Mouse (Mus musculus) hindbrain, embryonic 11.5 days (tissue): Measurements from ENCODE around the gene Gramd1c. TPM values are rescaled to one million over a fixed set of nuclear protein-coding genes. Genes with fewer than 3 reads are reported as not detected.

Experiments
- ATAC-seq: fragments of 200-750 bp; cut with Nextera tagmentation; 2 replicates; pipeline ENCODE4 v1.8.0; 2017; ENCODE audit warnings: mild to moderate bottlenecking, moderate TSS enrichment, moderate library complexity; ENCODE audit not compliant: low FRiP score
- DNase-seq: peaks from one replicate; pipeline ENCODE4 v3.0.0-alpha.2; 2015; ENCODE audit warnings: low spot score
- H3K27ac ChIP-seq: fragments of 300-500 bp; sonication (generic); 2 replicates; pipeline ENCODE4 v1.5.1; 2014; ENCODE audit warnings: mild to moderate bottlenecking, low read depth, low read length
- H3K27me3 ChIP-seq: fragments of 300-500 bp; sonication (generic); 2 replicates; pipeline ENCODE4 v1.6.1; 2014; ENCODE audit warnings: mild to moderate bottlenecking, low read length, moderate library complexity, mixed read lengths; ENCODE audit not compliant: control insufficient read depth, insufficient read depth
- H3K36me3 ChIP-seq: fragments of 300-500 bp; sonication (generic); 2 replicates; pipeline ENCODE4 v1.6.1; 2014; ENCODE audit warnings: mild to moderate bottlenecking, low read length, moderate library complexity, mixed read lengths; ENCODE audit not compliant: control insufficient read depth, insufficient read depth
- H3K4me1 ChIP-seq: fragments of 300-500 bp; sonication (generic); replicated peaks from 2 replicates; pipeline ENCODE4 v1.6.1; 2014; ENCODE audit warnings: low read length, mixed read lengths; ENCODE audit not compliant: control insufficient read depth, insufficient read depth
- H3K4me2 ChIP-seq: fragments of 300-500 bp; sonication (generic); replicated peaks from 2 replicates; pipeline ENCODE4 v1.6.1; 2014; ENCODE audit warnings: mild to moderate bottlenecking, low read depth, low read length
- H3K4me3 ChIP-seq: fragments of 300-500 bp; sonication (generic); 2 replicates; pipeline ENCODE4 v1.5.1; 2014; ENCODE audit warnings: low read depth, low read length
- H3K9ac ChIP-seq: fragments of 300-500 bp; sonication (generic); 2 replicates; pipeline ENCODE4 v1.6.1; 2014; ENCODE audit warnings: low read depth, low read length
- H3K9me3 ChIP-seq: fragments of 300-500 bp; sonication (generic); 2 replicates; pipeline ENCODE4 v1.6.1; 2016; ENCODE audit warnings: low read length; ENCODE audit not compliant: control insufficient read depth
- WGBS: fragments of 180-500 bp; shearing (Covaris S2); extraction: QIAGEN DNeasy Blood & Tissue Kit; methylation state at CpG from one replicate; pipeline ENCODE4 v1.1.7; 2014; 5-methylcytosine and 5-hydroxymethylcytosine counted together
- polyA plus RNA-seq: library from polyadenylated mRNA; unstranded; fragments of >200 nt; fragmentation: Nextera tagmentation; extraction: Ambion mirVana; gene quantifications from 2 replicates; pipeline ENCODE4 v1.2.1, GENCODE M21; 2014

Gramd1c gene
- polyA plus RNA-seq, 1 experiment from 2014 or later, result 4.3 TPM

- H3K4me2 ChIP-seq, result no peak overlapping the region
- no peak for ATAC-seq
- H3K4me3 ChIP-seq, result no peak overlapping the region
- no peaks in the 10 kb centered on the region for H3K27me3 ChIP-seq
- no peak overlapping the region for H3K27ac ChIP-seq
- no peaks in the 10 kb centered on the region for H3K9me3 ChIP-seq
- no peaks in the 10 kb centered on the region for H3K36me3 ChIP-seq
- DNase-seq, result no peak
- no peaks in the 10 kb centered on the region for H3K4me1 ChIP-seq
- WGBS, result 88% methylated on average over 4 of the region's 4 CpGs
- H3K9ac ChIP-seq, result no peak overlapping the region
Measured at GRCm38 (mm10) chr16:43958038-43958437, 105.1 kb downstream of the Gramd1c start.

- Histone ChIP-seq H3K4me1 (no peaks in the 10 kb centered on the region), H3K36me3 (no peaks in the 10 kb centered on the region), H3K4me3 (no peak overlapping the region), H3K27me3 (no peaks in the 10 kb centered on the region), H3K4me2 (no peak overlapping the region), H3K9ac (no peak overlapping the region), H3K27ac (no peak overlapping the region), H3K9me3 (no peaks in the 10 kb centered on the region)
- ATAC-seq (no peak), DNase-seq (no peak)
- WGBS, result 84% methylated on average over 6 of the region's 6 CpGs
Measured at GRCm38 (mm10) chr16:43954913-43955312, 108.2 kb downstream of the Gramd1c start.

- no peaks in the 10 kb centered on the region for H3K4me1 ChIP-seq
- 81% methylated on average over 4 of the region's 4 CpGs for WGBS
Measured at GRCm38 (mm10) chr16:43951591-43951990, 111.6 kb downstream of the Gramd1c start.

GRCm38 (mm10) chr16:43945869-43946268 is 117.3 kb downstream of the Gramd1c start:
- Histone ChIP-seq H3K36me3 (no peaks in the 10 kb centered on the region), H3K4me2 (no peak overlapping the region), H3K9me3 (no peaks in the 10 kb centered on the region), H3K4me3 (no peak overlapping the region), H3K27me3 (no peaks in the 10 kb centered on the region), H3K27ac (no peak overlapping the region), H3K4me1 (no peaks in the 10 kb centered on the region), H3K9ac (no peak overlapping the region)
- WGBS, result 77% methylated on average over 3 of the region's 3 CpGs
- DNase-seq (no peak), ATAC-seq (no peak)

More at GRCm38 (mm10) chr16:43951591-43951990, 111.6 kb downstream of the Gramd1c start:
- no peak overlapping the region for H3K4me3 ChIP-seq
- no peak overlapping the region for H3K27ac ChIP-seq
- H3K9me3 ChIP-seq, result no peaks in the 10 kb centered on the region
- no peak for DNase-seq
- no peak for ATAC-seq
- no peak overlapping the region for H3K4me2 ChIP-seq
- H3K9ac ChIP-seq, result no peak overlapping the region
- no peaks in the 10 kb centered on the region for H3K36me3 ChIP-seq
- no peaks in the 10 kb centered on the region for H3K27me3 ChIP-seq

- DNase-seq, result no peak
- no peaks in the 10 kb centered on the region for H3K36me3 ChIP-seq
- no peak overlapping the region for H3K4me2 ChIP-seq
- WGBS, result 91% methylated on average over 3 of the region's 3 CpGs
- ATAC-seq, result no peak
- no peak overlapping the region for H3K9ac ChIP-seq
- H3K4me1 ChIP-seq, result no peaks in the 10 kb centered on the region
- no peaks in the 10 kb centered on the region for H3K27me3 ChIP-seq
- no peak overlapping the region for H3K27ac ChIP-seq
- no peaks in the 10 kb centered on the region for H3K9me3 ChIP-seq
- no peak overlapping the region for H3K4me3 ChIP-seq
Measured at GRCm38 (mm10) chr16:43945351-43945750, 117.8 kb downstream of the Gramd1c start.

- ATAC-seq (no peak), DNase-seq (no peak)
- WGBS, result 90% methylated on average over 4 of the region's 4 CpGs
- Histone ChIP-seq H3K27me3 (no peaks in the 10 kb centered on the region), H3K9me3 (no peaks in the 10 kb centered on the region), H3K9ac (no peak overlapping the region), H3K27ac (no peak overlapping the region), H3K36me3 (no peaks in the 10 kb centered on the region), H3K4me2 (no peak overlapping the region), H3K4me1 (no peaks in the 10 kb centered on the region), H3K4me3 (no peak overlapping the region)
Measured at GRCm38 (mm10) chr16:43940846-43941245, 122.3 kb downstream of the Gramd1c start.

GRCm38 (mm10) chr16:43935892-43936291 is 127.3 kb downstream of the Gramd1c start:
- ATAC-seq (no peak), DNase-seq (no peak)
- Histone ChIP-seq H3K4me2 (no peak overlapping the region), H3K9me3 (no peaks in the 10 kb centered on the region), H3K9ac (no peak overlapping the region), H3K27ac (no peak overlapping the region), H3K4me3 (no peak overlapping the region), H3K36me3 (no peaks in the 10 kb centered on the region), H3K4me1 (no peaks in the 10 kb centered on the region), H3K27me3 (no peaks in the 10 kb centered on the region)
- 89% methylated on average over 3 of the region's 3 CpGs for WGBS

GRCm38 (mm10) chr16:43935367-43935766 is 127.8 kb downstream of the Gramd1c start:
- ATAC-seq, result no peak
- Histone ChIP-seq H3K4me1 (no peaks in the 10 kb centered on the region), H3K27ac (no peak overlapping the region), H3K36me3 (no peaks in the 10 kb centered on the region), H3K4me3 (no peak overlapping the region), H3K9ac (no peak overlapping the region), H3K4me2 (no peak overlapping the region), H3K27me3 (no peaks in the 10 kb centered on the region), H3K9me3 (no peaks in the 10 kb centered on the region)
- DNase-seq, result peak; percentile 4
- 88% methylated on average over 3 of the region's 3 CpGs for WGBS

GRCm38 (mm10) chr16:43934856-43935255 is 128.3 kb downstream of the Gramd1c start:
- ATAC-seq (no peak), DNase-seq (no peak)
- Histone ChIP-seq H3K4me2 (no peak overlapping the region), H3K9ac (no peak overlapping the region), H3K4me1 (no peaks in the 10 kb centered on the region), H3K4me3 (no peak overlapping the region), H3K27me3 (no peaks in the 10 kb centered on the region), H3K9me3 (no peaks in the 10 kb centered on the region), H3K27ac (no peak overlapping the region), H3K36me3 (no peaks in the 10 kb centered on the region)
- 87% methylated on average over 8 of the region's 8 CpGs for WGBS
